Mouse (Mus musculus): Measurements from ENCODE around the gene Kars. TPM values are rescaled to one million over a fixed set of nuclear protein-coding genes. Genes with fewer than 3 reads are reported as not detected.

Kars gene
- polyA plus RNA-seq, 1 experiment from 2014 or later, result 169 TPM

DNA sequence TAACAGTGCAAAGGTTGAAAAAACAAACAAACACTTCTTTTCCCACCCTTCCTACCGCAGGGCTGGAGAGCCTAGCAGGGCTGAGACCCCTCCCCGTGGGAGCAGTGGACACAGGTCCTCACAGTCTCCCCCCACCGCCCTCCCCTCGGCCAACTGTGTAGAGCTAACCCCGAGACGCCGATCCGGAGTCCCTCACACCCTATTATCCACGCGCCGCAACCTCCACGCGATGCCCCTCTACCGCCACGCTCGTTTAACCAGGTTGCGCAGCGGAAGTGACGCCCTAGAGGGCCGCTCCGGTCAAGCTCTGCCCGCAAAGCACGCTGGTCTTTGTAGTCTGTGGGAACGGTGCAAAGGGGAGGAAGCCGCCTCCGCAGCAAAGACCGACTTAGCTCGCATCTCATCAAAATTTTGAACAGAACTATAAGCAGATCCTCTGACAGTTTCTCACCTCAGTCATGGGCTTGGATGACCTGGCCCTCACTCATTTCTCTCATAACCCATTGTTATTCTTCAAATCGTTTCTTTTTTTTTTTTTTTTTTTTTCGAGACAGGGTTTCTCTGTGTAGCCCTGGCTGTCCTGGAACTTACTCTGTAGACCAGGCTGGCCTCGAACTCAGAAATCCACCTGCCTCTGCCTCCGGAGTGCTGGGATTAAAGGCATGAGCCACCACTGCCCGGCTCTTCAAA, 19.0 kb downstream of the Kars start, which contains the start of gene Adat1:
Gene Adat1 (minus strand): TSS at position 290 of the 690 bp plus-strand sequence.
- peak within 1 kb of the TSS; percentile 82 for H3K9ac ChIP-seq (ENCODE audit: low read depth, low read length)
- H3K4me3 ChIP-seq (ENCODE audit: low read length), result peak within 1 kb of the TSS; percentile 80
- ATAC-seq, result peak; percentile 97
- H3K27ac ChIP-seq (ENCODE audit: low read length), result no peak within 1 kb of the TSS
- H3K27me3 ChIP-seq (replicated peaks; ENCODE audit: control insufficient read depth, insufficient read depth, low read length), result no peaks in the 10 kb centered on the region
- H3K4me2 ChIP-seq (ENCODE audit: low read depth, low read length), result peak within 1 kb of the TSS; percentile 78
- H3K9me3 ChIP-seq (ENCODE audit: control insufficient read depth, low read length), result no peaks in the 10 kb centered on the region
- WGBS, result 4% methylated on average over 33 of the region's 33 CpGs
- H3K36me3 ChIP-seq (ENCODE audit: control insufficient read depth, insufficient read depth, low read length), result peaks cover 14% of the 10 kb centered on the region
- peaks cover 4% of the 10 kb centered on the region; the same call in 1 of the 2 replicates for H3K4me1 ChIP-seq (ENCODE audit: control insufficient read depth, insufficient read depth, low read length)

DNA sequence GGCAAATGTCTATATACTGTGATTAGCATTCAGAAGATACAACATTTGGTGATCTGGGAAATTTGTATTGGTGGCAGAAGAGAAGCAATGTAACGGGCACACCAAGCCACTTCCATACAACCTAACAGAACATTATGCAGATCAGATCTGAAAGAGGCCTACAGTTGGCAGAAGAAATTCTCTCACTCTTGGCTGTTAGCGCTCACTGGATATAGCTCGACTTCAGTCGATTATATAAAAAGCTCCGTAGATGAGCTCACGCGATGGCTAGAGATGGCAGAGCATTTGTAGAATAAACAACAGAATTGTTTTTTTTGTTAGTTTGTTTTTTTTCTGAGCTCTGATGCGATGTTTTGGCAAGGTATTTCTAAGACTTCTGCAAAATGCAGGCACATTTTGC, 19.8 kb downstream of the Kars start:
- Histone ChIP-seq H3K9ac (ENCODE audit: low read depth, low read length) (peak overlapping the region; percentile 82), H3K4me1 (ENCODE audit: control insufficient read depth, insufficient read depth, low read length) (peaks cover 4% of the 10 kb centered on the region; the same call in 1 of the 2 replicates), H3K36me3 (ENCODE audit: control insufficient read depth, insufficient read depth, low read length) (peaks cover 14% of the 10 kb centered on the region), H3K27ac (ENCODE audit: low read length) (no peak overlapping the region), H3K27me3 (replicated peaks; ENCODE audit: control insufficient read depth, insufficient read depth, low read length) (no peaks in the 10 kb centered on the region), H3K4me3 (ENCODE audit: low read length) (peak overlapping the region; percentile 80), H3K4me2 (ENCODE audit: low read depth, low read length) (peak overlapping the region; percentile 78), H3K9me3 (ENCODE audit: control insufficient read depth, low read length) (no peaks in the 10 kb centered on the region)
- no peak for ATAC-seq
- WGBS, result 56% methylated on average over 8 of the region's 8 CpGs

DNA sequence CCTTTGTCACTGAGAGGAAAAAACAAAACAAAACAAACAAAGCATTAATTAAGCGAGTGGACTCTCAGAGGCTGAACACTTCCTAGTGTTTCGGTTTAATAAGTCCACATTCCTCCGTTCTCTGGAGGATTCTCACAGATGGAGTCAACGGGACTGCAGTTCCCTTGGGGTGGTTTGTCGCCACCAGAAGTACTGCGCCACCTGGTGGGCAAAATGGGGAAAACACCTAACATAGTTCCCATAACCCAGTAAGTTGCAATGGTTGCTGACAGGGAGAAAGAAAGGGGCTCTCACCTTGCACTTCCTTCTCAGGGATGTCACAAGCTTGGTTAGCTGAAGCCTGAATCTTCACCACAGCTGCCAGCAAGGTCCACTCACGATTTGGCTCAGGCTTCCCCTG, 21.2 kb downstream of the Kars start:
- peak; percentile 39; the same call in 1 of the 2 replicates for ATAC-seq
- Histone ChIP-seq H3K27me3 (replicated peaks; ENCODE audit: control insufficient read depth, insufficient read depth, low read length) (no peaks in the 10 kb centered on the region), H3K9me3 (ENCODE audit: control insufficient read depth, low read length) (no peaks in the 10 kb centered on the region), H3K4me2 (ENCODE audit: low read depth, low read length) (no peak overlapping the region), H3K36me3 (ENCODE audit: control insufficient read depth, insufficient read depth, low read length) (peaks cover 14% of the 10 kb centered on the region), H3K4me3 (ENCODE audit: low read length) (no peak overlapping the region), H3K9ac (ENCODE audit: low read depth, low read length) (no peak overlapping the region), H3K4me1 (ENCODE audit: control insufficient read depth, insufficient read depth, low read length) (peaks cover 4% of the 10 kb centered on the region; the same call in 1 of the 2 replicates), H3K27ac (ENCODE audit: low read length) (no peak overlapping the region)
- WGBS, result 14% methylated on average over 7 of the region's 7 CpGs

DNA sequence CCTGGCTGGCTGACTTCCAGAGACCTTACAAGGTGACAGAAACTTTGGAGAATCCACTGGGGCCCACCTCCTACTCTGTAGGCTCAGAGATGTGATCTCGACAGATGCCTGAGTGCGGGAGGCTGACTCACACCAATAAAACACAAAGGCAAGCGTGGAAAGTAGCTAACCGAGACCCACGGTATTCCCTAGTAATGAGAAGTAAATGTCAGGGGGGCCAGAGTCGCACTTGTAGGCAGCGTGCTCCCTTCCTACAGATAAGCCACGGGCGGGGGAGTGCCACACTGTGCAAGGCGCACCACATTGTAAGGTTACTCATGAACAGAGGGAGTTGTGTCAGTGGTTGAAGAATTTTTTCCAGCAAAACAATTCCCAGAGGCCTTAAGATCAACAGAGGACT, 26.6 kb downstream of the Kars start:
- Histone ChIP-seq H3K9me3 (ENCODE audit: control insufficient read depth, low read length) (no peaks in the 10 kb centered on the region), H3K4me2 (ENCODE audit: low read depth, low read length) (no peak overlapping the region), H3K9ac (ENCODE audit: low read depth, low read length) (no peak overlapping the region), H3K27me3 (replicated peaks; ENCODE audit: control insufficient read depth, insufficient read depth, low read length) (no peaks in the 10 kb centered on the region), H3K4me1 (ENCODE audit: control insufficient read depth, insufficient read depth, low read length) (no peaks in the 10 kb centered on the region), H3K4me3 (ENCODE audit: low read length) (no peak overlapping the region), H3K36me3 (ENCODE audit: control insufficient read depth, insufficient read depth, low read length) (0 out of 2 replicates have a peak, but pooled peaks cover 5% of the 10 kb centered on the region), H3K27ac (ENCODE audit: low read length) (no peak overlapping the region)
- WGBS, result 70% methylated on average over 10 of the region's 10 CpGs
- no peak for ATAC-seq

DNA sequence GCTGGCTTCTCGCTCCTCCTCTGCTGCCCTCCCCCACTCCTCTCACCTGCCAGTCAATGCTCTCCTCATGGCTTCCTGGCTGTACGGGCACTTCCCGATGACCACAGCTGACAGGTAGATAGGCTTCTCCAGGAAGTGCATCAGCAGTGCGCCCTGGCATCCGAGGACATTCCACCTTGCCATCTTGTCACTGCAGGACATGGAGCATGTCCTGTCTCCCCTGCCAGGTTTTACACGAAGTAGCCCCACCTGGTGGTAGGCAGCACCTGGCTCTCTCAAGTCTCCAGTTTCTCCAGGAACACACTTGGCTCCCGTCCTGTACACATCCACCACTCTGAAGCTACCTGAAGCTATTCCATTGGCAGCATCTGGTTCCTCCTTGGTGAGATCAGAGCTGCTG, 29.0 kb downstream of the Kars start:
- Histone ChIP-seq H3K27me3 (replicated peaks; ENCODE audit: control insufficient read depth, insufficient read depth, low read length) (no peaks in the 10 kb centered on the region), H3K4me3 (ENCODE audit: low read length) (no peak overlapping the region), H3K27ac (ENCODE audit: low read length) (no peak overlapping the region), H3K9ac (ENCODE audit: low read depth, low read length) (no peak overlapping the region), H3K9me3 (ENCODE audit: control insufficient read depth, low read length) (no peaks in the 10 kb centered on the region), H3K4me2 (ENCODE audit: low read depth, low read length) (no peak overlapping the region), H3K4me1 (ENCODE audit: control insufficient read depth, insufficient read depth, low read length) (no peaks in the 10 kb centered on the region), H3K36me3 (ENCODE audit: control insufficient read depth, insufficient read depth, low read length) (no peaks in the 10 kb centered on the region)
- WGBS, result 72% methylated on average over 7 of the region's 7 CpGs
- no peak for ATAC-seq

DNA sequence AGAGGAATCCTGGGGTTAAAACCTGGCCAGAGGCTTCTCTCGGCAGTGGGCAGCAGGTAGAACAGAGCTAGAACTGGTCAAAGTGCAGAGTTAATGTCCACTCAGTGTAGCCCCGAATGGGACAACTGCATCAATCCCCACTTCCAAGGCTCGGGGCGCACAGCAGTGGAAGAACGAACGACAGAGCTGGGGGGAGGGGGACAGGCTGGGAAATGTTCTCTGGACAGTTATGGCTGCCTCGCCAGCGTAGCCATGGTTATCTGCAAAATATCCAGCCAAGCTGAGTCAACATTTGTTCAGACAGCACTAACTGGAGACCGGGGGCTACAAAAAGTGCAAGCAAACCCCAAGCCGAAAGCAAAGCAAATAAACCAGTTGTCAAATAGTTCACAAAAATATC, 33.0 kb downstream of the Kars start:
- WGBS, result 64% methylated on average over 10 of the region's 10 CpGs
- Histone ChIP-seq H3K27ac (ENCODE audit: low read length) (no peak overlapping the region), H3K36me3 (ENCODE audit: control insufficient read depth, insufficient read depth, low read length) (peaks cover 2% of the 10 kb centered on the region; the same call in 1 of the 2 replicates), H3K9me3 (ENCODE audit: control insufficient read depth, low read length) (no peaks in the 10 kb centered on the region), H3K27me3 (replicated peaks; ENCODE audit: control insufficient read depth, insufficient read depth, low read length) (no peaks in the 10 kb centered on the region), H3K9ac (ENCODE audit: low read depth, low read length) (no peak overlapping the region), H3K4me2 (ENCODE audit: low read depth, low read length) (no peak overlapping the region), H3K4me3 (ENCODE audit: low read length) (no peak overlapping the region), H3K4me1 (ENCODE audit: control insufficient read depth, insufficient read depth, low read length) (no peaks in the 10 kb centered on the region)
- no peak for ATAC-seq

DNA sequence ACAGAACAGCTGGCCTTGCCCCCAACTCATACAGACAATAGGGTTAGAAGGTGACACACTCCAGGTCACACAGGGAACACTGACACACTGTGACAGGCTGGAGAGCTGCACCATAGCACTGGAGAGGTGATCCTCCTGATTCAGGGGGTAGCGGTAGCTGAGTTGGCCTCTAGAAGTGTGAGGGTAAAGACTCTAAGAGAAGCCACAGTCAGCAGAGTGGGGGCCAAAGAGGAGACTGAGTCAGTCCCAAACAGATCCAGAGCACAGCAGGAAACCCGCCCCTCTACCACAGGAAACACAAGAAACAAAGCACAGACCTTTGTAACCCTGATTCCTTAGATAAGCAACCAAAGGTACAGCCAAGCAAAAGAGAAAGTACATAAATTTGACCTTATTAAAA, 34.8 kb downstream of the Kars start:
- WGBS, result 78% methylated on average over 2 of the region's 2 CpGs
- ATAC-seq, result no peak
- no peaks in the 10 kb centered on the region for H3K27me3 ChIP-seq (replicated peaks; ENCODE audit: control insufficient read depth, insufficient read depth, low read length)
- peaks cover 2% of the 10 kb centered on the region; the same call in 1 of the 2 replicates for H3K36me3 ChIP-seq (ENCODE audit: control insufficient read depth, insufficient read depth, low read length)
- H3K9ac ChIP-seq (ENCODE audit: low read depth, low read length), result no peak overlapping the region
- no peak overlapping the region for H3K4me3 ChIP-seq (ENCODE audit: low read length)
- no peak overlapping the region for H3K27ac ChIP-seq (ENCODE audit: low read length)
- no peaks in the 10 kb centered on the region for H3K4me1 ChIP-seq (ENCODE audit: control insufficient read depth, insufficient read depth, low read length)
- H3K9me3 ChIP-seq (ENCODE audit: control insufficient read depth, low read length), result no peaks in the 10 kb centered on the region
- no peak overlapping the region for H3K4me2 ChIP-seq (ENCODE audit: low read depth, low read length)

GRCm38 (mm10) chr8:111975706-111976105, 35.4 kb downstream of the Kars start:
- H3K36me3 ChIP-seq (ENCODE audit: control insufficient read depth, insufficient read depth, low read length), result peaks cover 2% of the 10 kb centered on the region; the same call in 1 of the 2 replicates
- no peak overlapping the region for H3K27ac ChIP-seq (ENCODE audit: low read length)
- WGBS, result 97% methylated on average over 2 of the region's 2 CpGs
- H3K9me3 ChIP-seq (ENCODE audit: control insufficient read depth, low read length), result no peaks in the 10 kb centered on the region
- no peak overlapping the region for H3K4me3 ChIP-seq (ENCODE audit: low read length)
- ATAC-seq, result no peak
- H3K27me3 ChIP-seq (replicated peaks; ENCODE audit: control insufficient read depth, insufficient read depth, low read length), result no peaks in the 10 kb centered on the region
- H3K4me2 ChIP-seq (ENCODE audit: low read depth, low read length), result no peak overlapping the region
- no peaks in the 10 kb centered on the region for H3K4me1 ChIP-seq (ENCODE audit: control insufficient read depth, insufficient read depth, low read length)
- H3K9ac ChIP-seq (ENCODE audit: low read depth, low read length), result no peak overlapping the region

GRCm38 (mm10) chr8:111974138-111974537, 37.0 kb downstream of the Kars start:
- Histone ChIP-seq H3K27ac (ENCODE audit: low read length) (no peak overlapping the region), H3K4me2 (ENCODE audit: low read depth, low read length) (no peak overlapping the region), H3K9me3 (ENCODE audit: control insufficient read depth, low read length) (no peaks in the 10 kb centered on the region), H3K27me3 (replicated peaks; ENCODE audit: control insufficient read depth, insufficient read depth, low read length) (no peaks in the 10 kb centered on the region), H3K36me3 (ENCODE audit: control insufficient read depth, insufficient read depth, low read length) (peaks cover 2% of the 10 kb centered on the region; the same call in 1 of the 2 replicates), H3K4me1 (ENCODE audit: control insufficient read depth, insufficient read depth, low read length) (no peaks in the 10 kb centered on the region), H3K4me3 (ENCODE audit: low read length) (no peak overlapping the region), H3K9ac (ENCODE audit: low read depth, low read length) (no peak overlapping the region)
- 97% methylated on average over 12 of the region's 12 CpGs for WGBS
- no peak for ATAC-seq
